Mouse (Mus musculus): Measurements from ENCODE around the gene Pum1.

GRCm38 (mm10) chr4:130652546-130652945, 10.6 kb upstream of the Pum1 start:
- TF ChIP-seq CTCF (IDR thresholded peaks at IDR 0.05; ENCODE audit: control insufficient read depth, insufficient read depth, low read length) (no peak), POLR2A (IDR thresholded peaks at IDR 0.05; ENCODE audit: borderline replicate concordance, control insufficient read depth, low read depth, low read length) (no peak)
